Mouse (Mus musculus): ENCODE data around the gene Gpc3. TPM values are rescaled to one million over a fixed set of nuclear protein-coding genes. Genes with fewer than 3 reads are reported as not detected.
"Not testable (repeated sequence)": the region's sequence is repeated elsewhere in the genome, so short reads cannot be mapped to it uniquely, and the experiment has no call there.

Gpc3 gene
- polyA plus RNA-seq, 1 experiment from 2014 or later: 560 TPM

- 70% methylated on average over 5 of the region's 5 CpGs for WGBS
- not testable (repeated sequence) for H3K4me3 ChIP-seq (replicated peaks; ENCODE audit: low read length); H3K36me3 ChIP-seq (ENCODE audit: control insufficient read depth, insufficient read depth, low read length); H3K4me1 ChIP-seq (ENCODE audit: control insufficient read depth, insufficient read depth, low read length); H3K9ac ChIP-seq (ENCODE audit: low read length); H3K9me3 ChIP-seq (replicated peaks; ENCODE audit: control insufficient read depth, low read length); H3K27me3 ChIP-seq (ENCODE audit: control insufficient read depth, insufficient read depth, low read length); H3K4me2 ChIP-seq (ENCODE audit: low read depth, low read length); H3K27ac ChIP-seq (ENCODE audit: low read length); ATAC-seq (ENCODE audit: insufficient read depth, low FRiP score)
Observed at GRCm38 (mm10) chrX:52350631-52351030, 263.1 kb downstream of the Gpc3 start.

- 66% methylated on average over 6 of the region's 6 CpGs for WGBS
- Histone ChIP-seq H3K9ac (ENCODE audit: low read length) (no peak overlapping the region), H3K36me3 (ENCODE audit: control insufficient read depth, insufficient read depth, low read length) (no peaks in the 10 kb centered on the region), H3K4me3 (replicated peaks; ENCODE audit: low read length) (no peak overlapping the region), H3K4me1 (ENCODE audit: control insufficient read depth, insufficient read depth, low read length) (no peaks in the 10 kb centered on the region), H3K27me3 (ENCODE audit: control insufficient read depth, insufficient read depth, low read length) (no peaks in the 10 kb centered on the region; the same call in 1 of the 2 replicates), H3K9me3 (replicated peaks; ENCODE audit: control insufficient read depth, low read length) (no peaks in the 10 kb centered on the region), H3K27ac (ENCODE audit: low read length) (no peak overlapping the region), H3K4me2 (ENCODE audit: low read depth, low read length) (no peak overlapping the region)
- ATAC-seq (ENCODE audit: insufficient read depth, low FRiP score): no peak
Observed at GRCm38 (mm10) chrX:52348773-52349172, 265.0 kb downstream of the Gpc3 start.

- Histone ChIP-seq H3K27me3 (ENCODE audit: control insufficient read depth, insufficient read depth, low read length) (no peaks in the 10 kb centered on the region), H3K4me3 (replicated peaks; ENCODE audit: low read length) (no peak overlapping the region), H3K4me1 (ENCODE audit: control insufficient read depth, insufficient read depth, low read length) (no peaks in the 10 kb centered on the region), H3K27ac (ENCODE audit: low read length) (no peak overlapping the region), H3K36me3 (ENCODE audit: control insufficient read depth, insufficient read depth, low read length) (no peaks in the 10 kb centered on the region), H3K9ac (ENCODE audit: low read length) (no peak overlapping the region), H3K4me2 (ENCODE audit: low read depth, low read length) (no peak overlapping the region), H3K9me3 (replicated peaks; ENCODE audit: control insufficient read depth, low read length) (no peaks in the 10 kb centered on the region)
- no peak for ATAC-seq (ENCODE audit: insufficient read depth, low FRiP score)
- WGBS: 66% methylated on average over 3 of the region's 3 CpGs
Observed at GRCm38 (mm10) chrX:52344018-52344417, 269.7 kb downstream of the Gpc3 start.

- Histone ChIP-seq H3K4me1 (ENCODE audit: control insufficient read depth, insufficient read depth, low read length) (no peaks in the 10 kb centered on the region), H3K4me3 (replicated peaks; ENCODE audit: low read length) (no peak overlapping the region), H3K27ac (ENCODE audit: low read length) (no peak overlapping the region), H3K36me3 (ENCODE audit: control insufficient read depth, insufficient read depth, low read length) (no peaks in the 10 kb centered on the region), H3K4me2 (ENCODE audit: low read depth, low read length) (no peak overlapping the region), H3K9ac (ENCODE audit: low read length) (no peak overlapping the region), H3K27me3 (ENCODE audit: control insufficient read depth, insufficient read depth, low read length) (no peaks in the 10 kb centered on the region), H3K9me3 (replicated peaks; ENCODE audit: control insufficient read depth, low read length) (no peaks in the 10 kb centered on the region)
- ATAC-seq (ENCODE audit: insufficient read depth, low FRiP score): no peak
- WGBS: 64% methylated on average over 3 of the region's 3 CpGs
Observed at GRCm38 (mm10) chrX:52340251-52340650, 273.5 kb downstream of the Gpc3 start.

- H3K9me3 ChIP-seq (replicated peaks; ENCODE audit: control insufficient read depth, low read length): no peaks in the 10 kb centered on the region
- H3K9ac ChIP-seq (ENCODE audit: low read length): no peak overlapping the region
- WGBS: 74% methylated on average over 4 of the region's 4 CpGs
- no peaks in the 10 kb centered on the region for H3K4me1 ChIP-seq (ENCODE audit: control insufficient read depth, insufficient read depth, low read length)
- no peak overlapping the region for H3K4me2 ChIP-seq (ENCODE audit: low read depth, low read length)
- H3K4me3 ChIP-seq (replicated peaks; ENCODE audit: low read length): no peak overlapping the region
- no peaks in the 10 kb centered on the region for H3K36me3 ChIP-seq (ENCODE audit: control insufficient read depth, insufficient read depth, low read length)
- no peak for ATAC-seq (ENCODE audit: insufficient read depth, low FRiP score)
- H3K27ac ChIP-seq (ENCODE audit: low read length): no peak overlapping the region
- H3K27me3 ChIP-seq (ENCODE audit: control insufficient read depth, insufficient read depth, low read length): no peaks in the 10 kb centered on the region; the same call in 1 of the 2 replicates
Observed at GRCm38 (mm10) chrX:52321791-52322190, 292.0 kb downstream of the Gpc3 start.

GRCm38 (mm10) chrX:52320653-52321052, 293.1 kb downstream of the Gpc3 start:
- ATAC-seq (ENCODE audit: insufficient read depth, low FRiP score): no peak
- H3K27me3 ChIP-seq (ENCODE audit: control insufficient read depth, insufficient read depth, low read length): no peaks in the 10 kb centered on the region; the same call in 1 of the 2 replicates
- 72% methylated on average over 4 of the region's 4 CpGs for WGBS
- H3K9me3 ChIP-seq (replicated peaks; ENCODE audit: control insufficient read depth, low read length): no peaks in the 10 kb centered on the region
- H3K36me3 ChIP-seq (ENCODE audit: control insufficient read depth, insufficient read depth, low read length): no peaks in the 10 kb centered on the region
- H3K9ac ChIP-seq (ENCODE audit: low read length): no peak overlapping the region
- no peak overlapping the region for H3K27ac ChIP-seq (ENCODE audit: low read length)
- no peak overlapping the region for H3K4me2 ChIP-seq (ENCODE audit: low read depth, low read length)
- no peak overlapping the region for H3K4me3 ChIP-seq (replicated peaks; ENCODE audit: low read length)
- H3K4me1 ChIP-seq (ENCODE audit: control insufficient read depth, insufficient read depth, low read length): no peaks in the 10 kb centered on the region

GRCm38 (mm10) chrX:52310976-52311375, 302.8 kb downstream of the Gpc3 start:
- Histone ChIP-seq H3K4me3 (replicated peaks; ENCODE audit: low read length) (no peak overlapping the region), H3K9me3 (replicated peaks; ENCODE audit: control insufficient read depth, low read length) (no peaks in the 10 kb centered on the region), H3K9ac (ENCODE audit: low read length) (no peak overlapping the region), H3K4me1 (ENCODE audit: control insufficient read depth, insufficient read depth, low read length) (no peaks in the 10 kb centered on the region), H3K27me3 (ENCODE audit: control insufficient read depth, insufficient read depth, low read length) (no peaks in the 10 kb centered on the region), H3K36me3 (ENCODE audit: control insufficient read depth, insufficient read depth, low read length) (no peaks in the 10 kb centered on the region), H3K4me2 (ENCODE audit: low read depth, low read length) (no peak overlapping the region), H3K27ac (ENCODE audit: low read length) (no peak overlapping the region)
- 83% methylated on average over 2 of the region's 2 CpGs for WGBS
- no peak for ATAC-seq (ENCODE audit: insufficient read depth, low FRiP score)

- Histone ChIP-seq H3K4me2 (ENCODE audit: low read depth, low read length) (no peak overlapping the region), H3K4me1 (ENCODE audit: control insufficient read depth, insufficient read depth, low read length) (no peaks in the 10 kb centered on the region), H3K4me3 (replicated peaks; ENCODE audit: low read length) (no peak overlapping the region), H3K27me3 (ENCODE audit: control insufficient read depth, insufficient read depth, low read length) (0 out of 2 replicates have a peak, but pooled peaks cover 4% of the 10 kb centered on the region), H3K27ac (ENCODE audit: low read length) (no peak overlapping the region), H3K9me3 (replicated peaks; ENCODE audit: control insufficient read depth, low read length) (no peaks in the 10 kb centered on the region), H3K9ac (ENCODE audit: low read length) (no peak overlapping the region), H3K36me3 (ENCODE audit: control insufficient read depth, insufficient read depth, low read length) (no peaks in the 10 kb centered on the region)
- 81% methylated on average over 4 of the region's 4 CpGs for WGBS
- no peak for ATAC-seq (ENCODE audit: insufficient read depth, low FRiP score)
Observed at GRCm38 (mm10) chrX:52305226-52305625, 308.5 kb downstream of the Gpc3 start.

- Histone ChIP-seq H3K4me1 (ENCODE audit: control insufficient read depth, insufficient read depth, low read length) (no peaks in the 10 kb centered on the region), H3K36me3 (ENCODE audit: control insufficient read depth, insufficient read depth, low read length) (no peaks in the 10 kb centered on the region), H3K27ac (ENCODE audit: low read length) (no peak overlapping the region), H3K9me3 (replicated peaks; ENCODE audit: control insufficient read depth, low read length) (no peaks in the 10 kb centered on the region), H3K9ac (ENCODE audit: low read length) (no peak overlapping the region), H3K4me2 (ENCODE audit: low read depth, low read length) (no peak overlapping the region), H3K27me3 (ENCODE audit: control insufficient read depth, insufficient read depth, low read length) (no peaks in the 10 kb centered on the region), H3K4me3 (replicated peaks; ENCODE audit: low read length) (no peak overlapping the region)
- ATAC-seq (ENCODE audit: insufficient read depth, low FRiP score): no peak
- WGBS: 36% methylated on average over 1 of the region's 1 CpGs
Observed at GRCm38 (mm10) chrX:52288792-52289191, 325.0 kb downstream of the Gpc3 start.

- Histone ChIP-seq H3K27me3 (ENCODE audit: control insufficient read depth, insufficient read depth, low read length) (no peaks in the 10 kb centered on the region), H3K36me3 (ENCODE audit: control insufficient read depth, insufficient read depth, low read length) (no peaks in the 10 kb centered on the region), H3K9ac (ENCODE audit: low read length) (no peak overlapping the region), H3K9me3 (replicated peaks; ENCODE audit: control insufficient read depth, low read length) (no peaks in the 10 kb centered on the region), H3K4me1 (ENCODE audit: control insufficient read depth, insufficient read depth, low read length) (no peaks in the 10 kb centered on the region), H3K4me2 (ENCODE audit: low read depth, low read length) (no peak overlapping the region), H3K4me3 (replicated peaks; ENCODE audit: low read length) (no peak overlapping the region), H3K27ac (ENCODE audit: low read length) (no peak overlapping the region)
- ATAC-seq (ENCODE audit: insufficient read depth, low FRiP score): no peak
- 78% methylated on average over 6 of the region's 6 CpGs for WGBS
Observed at GRCm38 (mm10) chrX:52287944-52288343, 325.8 kb downstream of the Gpc3 start.

All from stomach, embryonic 16.5 days (tissue).